Mouse (Mus musculus) heart, adult 2 months (tissue): Measurements from ENCODE around the gene Klhdc10.

Source experiments
- CTCF ChIP-seq: fragments of 200-600 bp; IDR thresholded peaks from 2 replicates; pipeline ENCODE4 v1.8.1; 2022; ENCODE audit warnings: antibody characterized with exemption, mild to moderate bottlenecking, moderate library complexity
- POLR2A ChIP-seq: fragments of 200-500 bp; IDR thresholded peaks from 2 replicates; pipeline ENCODE4 v1.6.1; 2011; ENCODE audit warnings: mild to moderate bottlenecking, low read depth, low read length, control low read depth; ENCODE audit not compliant: insufficient read depth

DNA sequence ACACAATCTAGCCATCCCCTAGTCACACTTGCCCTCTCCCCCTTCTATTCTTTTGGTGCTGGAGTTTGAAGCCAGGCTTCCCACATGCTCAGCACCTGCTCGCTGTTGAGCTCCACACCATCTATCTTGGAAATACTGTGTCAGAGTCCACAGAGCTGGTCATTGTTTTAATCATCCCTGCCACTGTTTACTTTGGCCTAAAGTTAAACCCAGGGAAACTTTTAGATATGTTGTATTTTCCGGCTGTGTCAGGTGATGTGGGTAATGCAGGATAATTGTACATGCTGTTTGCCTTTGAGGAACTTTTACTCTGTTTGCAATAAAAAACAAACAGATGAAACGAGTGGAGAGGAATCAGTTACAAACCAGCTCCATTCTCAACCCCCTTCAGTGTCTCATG is 35.4 kb downstream of the Klhdc10 start:
- TF ChIP-seq CTCF (no peak), POLR2A (no peak)
